Mouse (Mus musculus) forebrain, postnatal 0 days (tissue): ENCODE measurements around the gene Tbx15. TPM values are rescaled to one million over a fixed set of nuclear protein-coding genes. Genes with fewer than 3 reads are reported as not detected.

ENCODE experiments used
- ATAC-seq: fragments of 200-750 bp; cut with Nextera tagmentation; 2 replicates; pipeline ENCODE4 v1.8.0; 2017; ENCODE audit warnings: mild to moderate bottlenecking, moderate library complexity
- DNase-seq: peaks from one replicate; pipeline ENCODE4 v3.0.0-alpha.2; 2015
- H3K27ac ChIP-seq: fragments of 300-500 bp; sonication (generic); 2 replicates; pipeline ENCODE4 v1.5.1; 2014; ENCODE audit warnings: low read depth, mild to moderate bottlenecking, antibody characterized with exemption, low read length, moderate library complexity, mixed read lengths
- H3K27me3 ChIP-seq: fragments of 300-500 bp; sonication (generic); 2 replicates; pipeline ENCODE4 v1.6.1; 2014; ENCODE audit warnings: mild to moderate bottlenecking, low read length, mixed read lengths; ENCODE audit not compliant: insufficient read depth
- H3K36me3 ChIP-seq: fragments of 300-500 bp; sonication (generic); 2 replicates; pipeline ENCODE4 v1.6.1; 2014; ENCODE audit warnings: mild to moderate bottlenecking, moderate library complexity; ENCODE audit not compliant: insufficient read depth
- H3K4me1 ChIP-seq: fragments of 300-500 bp; sonication (generic); 2 replicates; pipeline ENCODE4 v1.6.1; 2014; ENCODE audit warnings: antibody characterized with exemption; ENCODE audit not compliant: insufficient read depth
- H3K4me2 ChIP-seq: fragments of 300-500 bp; sonication (generic); 2 replicates; pipeline ENCODE4 v1.6.1; 2014; ENCODE audit warnings: low read depth, mild to moderate bottlenecking, moderate library complexity
- H3K4me3 ChIP-seq: fragments of 300-500 bp; sonication (generic); 2 replicates; pipeline ENCODE4 v1.5.1; 2014; ENCODE audit warnings: low read depth, low read length, mixed read lengths
- H3K9ac ChIP-seq: fragments of 300-500 bp; sonication (generic); 2 replicates; pipeline ENCODE4 v1.6.1; 2014; ENCODE audit warnings: mild to moderate bottlenecking
- H3K9me3 ChIP-seq: fragments of 300-500 bp; sonication (generic); 2 replicates; pipeline ENCODE4 v1.6.1; 2016; ENCODE audit warnings: low read length
- CTCF ChIP-seq: sonication (generic); IDR thresholded peaks from 2 replicates; pipeline ENCODE4 v1.5.1; 2016; ENCODE audit warnings: antibody characterized with exemption, control low read depth, low read depth
- WGBS: fragments of 180-500 bp; shearing (Covaris S2); extraction: QIAGEN DNeasy Blood & Tissue Kit; methylation state at CpG from one replicate; pipeline ENCODE4 v1.1.7; 2014; 5-methylcytosine and 5-hydroxymethylcytosine counted together
- polyA plus RNA-seq: library from polyadenylated mRNA; unstranded; fragments of >200 nt; fragmentation: Nextera tagmentation; extraction: Ambion mirVana; gene quantifications from 2 replicates; pipeline ENCODE4 v1.2.1, GENCODE M21; 2015
- total RNA-seq: library from RNA; depleted of rRNA; stranded (reverse); fragments of >200 nt; gene quantifications from 2 replicates; pipeline ENCODE4 v1.2.3, GENCODE M21; 2014; rRNA removed

Gene Tbx15
- total RNA-seq: 4.6 and 5.6 TPM in 2 replicates
- 0.50 and 0.67 TPM in 2 replicates for polyA plus RNA-seq

- Histone ChIP-seq H3K36me3 (no peaks in the 10 kb centered on the region), H3K4me3 (no peak within 1 kb of the TSS), H3K27me3 (peaks cover 84% of the 10 kb centered on the region), H3K9me3 (no peaks in the 10 kb centered on the region), H3K4me1 (no peaks in the 10 kb centered on the region), H3K4me2 (no peak within 1 kb of the TSS; the same call in 1 of the 2 replicates), H3K27ac (no peak within 1 kb of the TSS), H3K9ac (no peak within 1 kb of the TSS)
- TF ChIP-seq CTCF: no peak
- WGBS: 2% methylated on average over 20 of the region's 20 CpGs
- no peak for ATAC-seq
- DNase-seq: no peak
Observed at GRCm38 (mm10) chr3:99240213-99240720, at the start of gene Tbx15. Gene Tbx15 (plus strand): TSS chr3:99240381.

GRCm38 (mm10) chr3:99193576-99193975 lies 46.6 kb upstream of the Tbx15 start:
- Histone ChIP-seq H3K4me2 (no peak overlapping the region), H3K27ac (no peak overlapping the region), H3K9ac (no peak overlapping the region), H3K4me1 (no peaks in the 10 kb centered on the region), H3K36me3 (no peaks in the 10 kb centered on the region), H3K4me3 (no peak overlapping the region), H3K27me3 (no peaks in the 10 kb centered on the region), H3K9me3 (no peaks in the 10 kb centered on the region)
- 57% methylated on average over 4 of the region's 4 CpGs for WGBS
- no peak for DNase-seq
- no peak for TF ChIP-seq CTCF
- no peak for ATAC-seq

- no peak for DNase-seq
- Histone ChIP-seq H3K9ac (no peak overlapping the region), H3K36me3 (no peaks in the 10 kb centered on the region), H3K27ac (no peak overlapping the region), H3K4me3 (no peak overlapping the region), H3K4me1 (no peaks in the 10 kb centered on the region), H3K9me3 (no peaks in the 10 kb centered on the region), H3K27me3 (no peaks in the 10 kb centered on the region), H3K4me2 (no peak overlapping the region)
- no peak for ATAC-seq
- TF ChIP-seq CTCF: no peak
Observed at GRCm38 (mm10) chr3:99203331-99203730, 36.9 kb upstream of the Tbx15 start.

GRCm38 (mm10) chr3:99208416-99208815 lies 31.8 kb upstream of the Tbx15 start:
- no peak overlapping the region for H3K4me2 ChIP-seq
- H3K27ac ChIP-seq: no peak overlapping the region
- H3K27me3 ChIP-seq: no peaks in the 10 kb centered on the region
- no peaks in the 10 kb centered on the region for H3K36me3 ChIP-seq
- ATAC-seq: no peak
- H3K9ac ChIP-seq: no peak overlapping the region
- no peak for TF ChIP-seq CTCF
- no peaks in the 10 kb centered on the region for H3K4me1 ChIP-seq
- DNase-seq: no peak
- no peaks in the 10 kb centered on the region for H3K9me3 ChIP-seq
- WGBS: 74% methylated on average over 1 of the region's 1 CpGs
- no peak overlapping the region for H3K4me3 ChIP-seq

- no peak for TF ChIP-seq CTCF
- H3K27ac ChIP-seq: no peak overlapping the region
- no peak overlapping the region for H3K9ac ChIP-seq
- H3K9me3 ChIP-seq: no peaks in the 10 kb centered on the region
- WGBS: 31% methylated on average over 14 of the region's 14 CpGs
- no peaks in the 10 kb centered on the region for H3K36me3 ChIP-seq
- no peaks in the 10 kb centered on the region for H3K27me3 ChIP-seq
- no peak overlapping the region for H3K4me2 ChIP-seq
- DNase-seq (no peak), ATAC-seq (no peak)
- no peaks in the 10 kb centered on the region for H3K4me1 ChIP-seq
- H3K4me3 ChIP-seq: no peak overlapping the region
Observed at GRCm38 (mm10) chr3:99211105-99211698, 29.0 kb upstream of the Tbx15 start.

- Histone ChIP-seq H3K4me3 (no peak overlapping the region), H3K4me2 (no peak overlapping the region), H3K9me3 (no peaks in the 10 kb centered on the region), H3K27ac (no peak overlapping the region), H3K4me1 (no peaks in the 10 kb centered on the region), H3K9ac (no peak overlapping the region), H3K36me3 (no peaks in the 10 kb centered on the region), H3K27me3 (0 out of 2 replicates have a peak, but pooled peaks cover 5% of the 10 kb centered on the region)
- TF ChIP-seq CTCF: no peak
- WGBS: 82% methylated on average over 2 of the region's 2 CpGs
- ATAC-seq (no peak), DNase-seq (no peak)
Observed at GRCm38 (mm10) chr3:99227807-99228206, 12.4 kb upstream of the Tbx15 start.

- H3K27ac ChIP-seq: no peak overlapping the region
- H3K9ac ChIP-seq: no peak overlapping the region
- WGBS: 8% methylated on average over 20 of the region's 20 CpGs
- no peaks in the 10 kb centered on the region for H3K9me3 ChIP-seq
- H3K4me1 ChIP-seq: no peaks in the 10 kb centered on the region
- H3K4me3 ChIP-seq: no peak overlapping the region
- 0 out of 2 replicates have a peak overlapping the region, but pooled peaks have one; percentile 4 for H3K4me2 ChIP-seq
- DNase-seq (peak; percentile 77), ATAC-seq (peak; percentile 34; the same call in 1 of the 2 replicates)
- peak; percentile 70 for TF ChIP-seq CTCF
- H3K27me3 ChIP-seq: peaks cover 58% of the 10 kb centered on the region
- H3K36me3 ChIP-seq: no peaks in the 10 kb centered on the region
Observed at GRCm38 (mm10) chr3:99233393-99234318, 6.5 kb upstream of the Tbx15 start.
